Mouse (Mus musculus) MEL (cell line): ENCODE results near the gene Ecm2. TPM values are rescaled to one million over a fixed set of nuclear protein-coding genes. Genes with fewer than 3 reads are reported as not detected.

Source experiments
- DNase-seq: peaks from one replicate; pipeline ENCODE4 v3.0.0; 2011; ENCODE audit warnings: low read depth, low spot score
- H3K27ac ChIP-seq: 2 replicates; pipeline ENCODE4 v1.5.1; 2012; ENCODE audit warnings: low read depth, mild to moderate bottlenecking, control low read depth, low read length, moderate library complexity; ENCODE audit not compliant: control insufficient read depth
- H3K27me3 ChIP-seq, 2 experiments: fragments of 150-350 bp in 1 of 2; sonication (generic) in 1 of 2; 2 replicates each; pipeline ENCODE4 v1.6.1; 2012; ENCODE audit warnings: low read length in 2 of 2, mild to moderate bottlenecking in 2 of 2, improper control_type of control experiment in 1 of 2, moderate library complexity in 1 of 2; ENCODE audit not compliant: insufficient read depth in 2 of 2, control insufficient read depth in 1 of 2
- H3K36me3 ChIP-seq, 2 experiments: 2 replicates each; pipeline ENCODE4 v1.6.1; 2012 to 2014; ENCODE audit warnings: low read length in 2 of 2, improper control_type of control experiment in 1 of 2, inconsistent platforms in 1 of 2, mild to moderate bottlenecking in 1 of 2; ENCODE audit not compliant: insufficient read depth in 2 of 2, control insufficient read depth in 1 of 2
- H3K4me1 ChIP-seq, 2 experiments: fragments of 150-350 bp in 1 of 2; sonication (generic) in 1 of 2; 2 replicates each; pipeline ENCODE4 v1.6.1; 2012; ENCODE audit warnings: low read length in 2 of 2, improper control_type of control experiment in 1 of 2, mild to moderate bottlenecking in 1 of 2; ENCODE audit not compliant: insufficient read depth in 2 of 2, control insufficient read depth in 1 of 2
- H3K4me3 ChIP-seq, 2 experiments: fragments of 150-350 bp in 1 of 2; sonication (generic) in 1 of 2; 2 replicates each; pipeline ENCODE4 v1.5.1; 2012; ENCODE audit warnings: low read depth in 2 of 2, low read length in 2 of 2, mild to moderate bottlenecking in 2 of 2, moderate library complexity in 2 of 2, control low read depth in 1 of 2, improper control_type of control experiment in 1 of 2; ENCODE audit not compliant: control insufficient read depth in 1 of 2, insufficient read depth in 1 of 2
- H3K79me2 ChIP-seq: 2 replicates; pipeline ENCODE4 v1.6.1; 2012; ENCODE audit warnings: mild to moderate bottlenecking, low read length, moderate library complexity; ENCODE audit not compliant: control insufficient read depth, poor library complexity, insufficient read depth
- H3K9ac ChIP-seq: 2 replicates; pipeline ENCODE4 v1.6.1; 2012; ENCODE audit warnings: low read depth, mild to moderate bottlenecking, control low read depth, low read length, moderate library complexity; ENCODE audit not compliant: control insufficient read depth, poor library complexity, severe bottlenecking
- H3K9me3 ChIP-seq: fragments of 150-350 bp; sonication (generic); replicated peaks from 2 replicates; pipeline ENCODE4 v1.6.1; 2012; ENCODE audit warnings: mild to moderate bottlenecking, low read length, improper control_type of control experiment, moderate library complexity; ENCODE audit not compliant: insufficient read depth
- BHLHE40 ChIP-seq: IDR thresholded peaks from 2 replicates; pipeline ENCODE4 v1.6.1; 2012; ENCODE audit warnings: low read depth, mild to moderate bottlenecking, inconsistent platforms, low read length, improper control_type of control experiment, borderline replicate concordance
- CHD1 ChIP-seq: IDR thresholded peaks from 2 replicates; pipeline ENCODE4 v1.6.1; 2012; ENCODE audit warnings: low read depth, mild to moderate bottlenecking, inconsistent platforms, low read length, improper control_type of control experiment
- CTCF ChIP-seq, 3 experiments: IDR thresholded peaks in 2 of 3; conservative IDR thresholded peaks in 1 of 3; 2 replicates each; pipeline ENCODE4 v1.5.1; 2011 to 2012; ENCODE audit warnings: low read length in 3 of 3, low read depth in 2 of 3, mild to moderate bottlenecking in 2 of 3, improper control_type of control experiment in 1 of 3, inconsistent platforms in 1 of 3, mixed read lengths in 1 of 3, moderate library complexity in 1 of 3; ENCODE audit not compliant: control insufficient read depth in 1 of 3, insufficient read depth in 1 of 3, poor library complexity in 1 of 3, severe bottlenecking in 1 of 3
- E2F4 ChIP-seq: IDR thresholded peaks from 2 replicates; pipeline ENCODE4 v1.6.1; 2011; ENCODE audit warnings: low read depth, low read length, improper control_type of control experiment, borderline replicate concordance
- ELF1 ChIP-seq: IDR thresholded peaks from 2 replicates; pipeline ENCODE4 v1.6.1; 2014; ENCODE audit warnings: low read depth, mild to moderate bottlenecking, inconsistent platforms, low read length, improper control_type of control experiment, moderate library complexity
- EP300 ChIP-seq, 2 experiments: IDR thresholded peaks; 2 replicates each; pipeline ENCODE4 v1.6.1; 2011; ENCODE audit warnings: improper control_type of control experiment in 2 of 2, low read length in 2 of 2, low read depth in 1 of 2, mild to moderate bottlenecking in 1 of 2
- ETS1 ChIP-seq: IDR thresholded peaks from 2 replicates; pipeline ENCODE4 v1.6.1; 2012; ENCODE audit warnings: low read depth, mild to moderate bottlenecking, inconsistent platforms, low read length, improper control_type of control experiment, moderate library complexity
- GATA1 ChIP-seq: IDR thresholded peaks from 2 replicates; pipeline ENCODE4 v1.6.1; 2011; ENCODE audit warnings: low read depth, low read length, improper control_type of control experiment
- HCFC1 ChIP-seq: IDR thresholded peaks from 2 replicates; pipeline ENCODE4 v1.6.1; 2012; ENCODE audit warnings: low read depth, mild to moderate bottlenecking, inconsistent platforms, low read length, improper control_type of control experiment, moderate library complexity
- KAT2A ChIP-seq: conservative IDR thresholded peaks from 2 replicates; pipeline ENCODE4 v1.6.1; 2012; ENCODE audit warnings: low read depth, low read length, improper control_type of control experiment, inconsistent platforms
- MAFK ChIP-seq: IDR thresholded peaks from 2 replicates; pipeline ENCODE4 v1.6.1; 2011; ENCODE audit warnings: low read depth, mild to moderate bottlenecking, low read length, improper control_type of control experiment, borderline replicate concordance
- MXI1 ChIP-seq: IDR thresholded peaks from 2 replicates; pipeline ENCODE4 v1.6.1; 2011; ENCODE audit warnings: mild to moderate bottlenecking, low read depth, low read length, improper control_type of control experiment
- MYB ChIP-seq: IDR thresholded peaks from 2 replicates; pipeline ENCODE4 v1.6.1; 2011; ENCODE audit warnings: mild to moderate bottlenecking, low read depth, low read length, improper control_type of control experiment
- MYC ChIP-seq: IDR thresholded peaks from 2 replicates; pipeline ENCODE4 v1.6.1; 2011; ENCODE audit warnings: low read depth, mild to moderate bottlenecking, low read length, improper control_type of control experiment, moderate library complexity
- NELFE ChIP-seq: IDR thresholded peaks from 2 replicates; pipeline ENCODE4 v1.6.1; 2011; ENCODE audit warnings: low read depth, low read length, improper control_type of control experiment
- NRF1 ChIP-seq: IDR thresholded peaks from 2 replicates; pipeline ENCODE4 v1.6.1; 2014; ENCODE audit warnings: low read depth, mild to moderate bottlenecking, inconsistent platforms, low read length, improper control_type of control experiment, moderate library complexity; ENCODE audit not compliant: poor library complexity, insufficient read depth, severe bottlenecking
- POLR2A ChIP-seq, 2 experiments: IDR thresholded peaks; 2 replicates each; pipeline ENCODE4 v1.6.1; 2011 to 2012; ENCODE audit warnings: low read length in 2 of 2, mild to moderate bottlenecking in 2 of 2, control low read depth in 1 of 2, improper control_type of control experiment in 1 of 2, low read depth in 1 of 2, moderate library complexity in 1 of 2; ENCODE audit not compliant: control insufficient read depth in 1 of 2, insufficient read depth in 1 of 2, poor library complexity in 1 of 2
- POLR2AphosphoS2 ChIP-seq: IDR thresholded peaks from 2 replicates; pipeline ENCODE4 v1.6.1; 2011; ENCODE audit warnings: low read length, improper control_type of control experiment
- RAD21 ChIP-seq: IDR thresholded peaks from 2 replicates; pipeline ENCODE4 v1.6.1; 2011; ENCODE audit warnings: mild to moderate bottlenecking, low read depth, low read length, improper control_type of control experiment
- RCOR1 ChIP-seq: IDR thresholded peaks from 2 replicates; pipeline ENCODE4 v1.6.1; 2012; ENCODE audit warnings: low read depth, mild to moderate bottlenecking, inconsistent platforms, low read length, improper control_type of control experiment
- TCF12 ChIP-seq: IDR thresholded peaks from 2 replicates; pipeline ENCODE4 v1.6.1; 2014; ENCODE audit warnings: low read depth, mild to moderate bottlenecking, inconsistent platforms, low read length, improper control_type of control experiment, moderate library complexity
- UBTF ChIP-seq: IDR thresholded peaks from 2 replicates; pipeline ENCODE4 v1.6.1; 2012; ENCODE audit warnings: low read depth, mild to moderate bottlenecking, inconsistent platforms, low read length, improper control_type of control experiment, moderate library complexity, borderline replicate concordance; ENCODE audit not compliant: insufficient read depth
- USF2 ChIP-seq, 2 experiments: IDR thresholded peaks; 2 replicates each; pipeline ENCODE4 v1.6.1; 2011 to 2012; ENCODE audit warnings: improper control_type of control experiment in 2 of 2, low read length in 2 of 2, borderline replicate concordance in 1 of 2, inconsistent platforms in 1 of 2, low read depth in 1 of 2, mild to moderate bottlenecking in 1 of 2; ENCODE audit not compliant: insufficient read depth in 1 of 2
- ZKSCAN1 ChIP-seq: IDR thresholded peaks from 2 replicates; pipeline ENCODE4 v1.6.1; 2012; ENCODE audit warnings: low read depth, mild to moderate bottlenecking, inconsistent platforms, low read length, improper control_type of control experiment, moderate library complexity
- ZMIZ1 ChIP-seq: IDR thresholded peaks from 2 replicates; pipeline ENCODE4 v1.6.1; 2012; ENCODE audit warnings: low read depth, mild to moderate bottlenecking, inconsistent platforms, low read length, improper control_type of control experiment, moderate library complexity
- polyA plus RNA-seq, 2 experiments: library from polyadenylated mRNA; stranded (reverse) in 1 of 2; unstranded in 1 of 2; fragments of >175 nt in 1 of 2; fragments of >200 nt in 1 of 2; gene quantifications; 2 replicates each; pipeline versions ENCODE4 v1.2.1 to v1.2.4; 2012; ENCODE audit warnings: low replicate concordance in 2 of 2, low read depth in 1 of 2; ENCODE audit not compliant: insufficient read length in 2 of 2, insufficient read depth in 1 of 2, missing spikeins in 1 of 2
- total RNA-seq: library from RNA; depleted of rRNA; stranded (reverse); fragments of 300-350 nt; gene quantifications from 2 replicates; pipeline ENCODE4 v1.2.3, GENCODE M21; 2012

Ecm2 gene
- total and polyA plus RNA-seq, 3 experiments = 0.04 to 0.08 TPM; not detected in 1

DNA sequence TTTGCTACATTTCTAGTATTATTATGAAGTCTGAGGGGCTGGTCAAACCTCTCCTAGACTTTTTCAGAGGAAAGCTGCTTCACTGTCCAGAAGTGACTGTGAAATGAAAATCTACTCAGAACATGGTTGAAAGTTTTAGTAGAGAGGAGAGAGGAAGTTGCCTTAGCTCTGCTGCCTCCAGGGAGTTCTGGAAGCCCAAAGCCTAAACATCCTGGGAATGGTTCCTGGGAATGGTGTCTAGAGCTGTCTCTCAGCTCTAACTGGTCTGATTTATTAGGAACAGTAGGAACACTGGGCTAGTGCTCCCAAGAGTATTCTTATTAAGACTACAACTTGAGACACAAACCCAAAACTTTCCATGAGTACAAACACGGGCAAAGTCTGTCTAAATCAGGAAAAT lies 41.9 kb downstream of the Ecm2 start:
- Histone ChIP-seq H3K27ac (no peak overlapping the region), H3K27me3 (no peaks in the 10 kb centered on the region), H3K79me2 (no peaks in the 10 kb centered on the region), H3K36me3 (no peaks in the 10 kb centered on the region), H3K9ac (no peak overlapping the region), H3K4me3 (no peak overlapping the region), H3K9me3 (no peaks in the 10 kb centered on the region), H3K4me1 (no peaks in the 10 kb centered on the region)
- no peak for DNase-seq
- TF ChIP-seq TCF12 = no peak
- no peak for TF ChIP-seq BHLHE40
- TF ChIP-seq ZKSCAN1 = no peak
- TF ChIP-seq UBTF = no peak
- no peak for TF ChIP-seq ETS1

DNA sequence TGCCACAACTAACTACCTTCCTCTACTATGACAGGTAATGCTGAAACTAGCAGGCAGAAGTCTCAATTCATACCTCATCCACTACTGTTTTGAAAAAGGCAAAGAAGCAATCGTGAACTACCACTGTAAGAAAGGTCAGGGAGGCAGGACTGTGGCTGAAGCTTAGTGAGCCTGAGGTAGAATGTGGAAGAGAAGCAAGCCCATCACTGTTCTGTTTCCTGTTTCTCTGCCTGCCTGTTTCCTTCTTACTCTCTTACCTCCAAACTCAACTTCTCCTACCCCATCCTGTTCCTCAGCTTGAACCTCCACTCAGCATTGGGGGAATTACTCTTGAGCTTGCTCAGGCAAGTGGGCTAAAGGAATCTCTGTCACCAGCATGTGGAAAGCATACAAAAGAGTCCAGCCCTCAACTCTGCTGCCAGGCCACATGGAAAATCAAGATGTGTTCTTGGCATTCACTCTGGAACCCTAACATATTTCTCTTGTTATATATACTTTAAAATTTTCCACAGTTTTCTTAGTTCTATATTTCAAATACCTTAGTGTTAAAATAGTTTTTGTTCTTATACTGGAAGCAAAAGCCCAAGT lies 43.0 kb downstream of the Ecm2 start:
- Histone ChIP-seq H3K4me3 (no peak overlapping the region), H3K79me2 (0 out of 2 replicates have a peak, but pooled peaks cover 1% of the 10 kb centered on the region), H3K9ac (no peak overlapping the region), H3K36me3 (no peaks in the 10 kb centered on the region), H3K27ac (no peak overlapping the region), H3K9me3 (no peaks in the 10 kb centered on the region), H3K4me1 (no peaks in the 10 kb centered on the region), H3K27me3 (no peaks in the 10 kb centered on the region)
- DNase-seq = no peak
- no peak for TF ChIP-seq GATA1
- no peak for TF ChIP-seq MYB
- no peak for TF ChIP-seq EP300 (IDR thresholded peaks at IDR 0.05; ENCODE audit: low read depth in 1 of 2, low read length in 2 of 2)
- TF ChIP-seq USF2 (IDR thresholded peaks at IDR 0.05; ENCODE audit: borderline replicate concordance in 1 of 2, insufficient read depth in 1 of 2, low read depth in 1 of 2, low read length in 2 of 2) = no peak
- TF ChIP-seq POLR2A (IDR thresholded peaks at IDR 0.05; ENCODE audit: control insufficient read depth in 1 of 2, insufficient read depth in 1 of 2, low read depth in 1 of 2, low read length in 2 of 2, poor library complexity in 1 of 2) = no peak
- TF ChIP-seq MAFK = no peak
- no peak for TF ChIP-seq RCOR1
- TF ChIP-seq RAD21 = no peak
- TF ChIP-seq E2F4 = no peak
- TF ChIP-seq CHD1 = no peak
- no peak for TF ChIP-seq MXI1
- no peak for TF ChIP-seq POLR2AphosphoS2
- TF ChIP-seq MYC = no peak
- TF ChIP-seq ELF1 = no peak
- no peak for TF ChIP-seq NRF1
- no peak for TF ChIP-seq CTCF (IDR thresholded peaks at IDR 0.05 in 2 of 3, conservative IDR thresholded peaks at IDR 0.05 in 1 of 3; ENCODE audit: control insufficient read depth in 1 of 3, insufficient read depth in 1 of 3, low read depth in 2 of 3, low read length in 3 of 3, poor library complexity in 1 of 3, severe bottlenecking in 1 of 3)
- TF ChIP-seq NELFE = no peak
- TF ChIP-seq ZMIZ1 = no peak
- no peak for TF ChIP-seq HCFC1
- TF ChIP-seq KAT2A = no peak
- TF ChIP-seq, all 39 proteins: peak for 0
